Mouse (Mus musculus): ENCODE data around the gene BC052040. TPM values are rescaled to one million over a fixed set of nuclear protein-coding genes. Genes with fewer than 3 reads are reported as not detected.

Gene BC052040
- polyA plus RNA-seq, 1 experiment from 2014 or later = 16.7 TPM

DNA sequence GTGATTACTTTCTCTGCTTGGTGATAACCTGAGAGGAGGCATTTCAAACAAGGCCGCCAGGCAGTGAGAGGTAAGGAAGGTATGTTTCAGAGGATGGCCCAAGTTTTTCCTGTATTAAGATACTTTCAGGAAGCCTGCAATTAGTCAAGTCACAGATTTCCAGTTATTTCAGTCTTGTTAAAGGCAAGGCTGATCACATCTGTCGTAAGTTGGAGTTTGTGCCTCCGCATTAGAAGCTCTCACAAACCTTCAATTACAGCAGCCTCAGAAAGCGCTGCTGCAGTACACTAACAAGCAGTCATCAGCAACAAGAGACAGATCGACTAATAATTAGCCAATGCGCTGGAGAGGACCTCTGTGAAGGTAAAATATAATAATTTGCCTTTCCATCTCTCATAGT lies 112.9 kb downstream of the BC052040 start:
- Histone ChIP-seq H3K4me2 (no peak overlapping the region), H3K27ac (ENCODE audit: low read depth, low read length) (no peak overlapping the region), H3K4me3 (ENCODE audit: low read depth, low read length) (no peak overlapping the region), H3K9ac (ENCODE audit: low read depth, low read length) (no peak overlapping the region), H3K36me3 (ENCODE audit: control insufficient read depth, insufficient read depth, low read length) (no peaks in the 10 kb centered on the region), H3K4me1 (ENCODE audit: control insufficient read depth, insufficient read depth, low read length) (no peaks in the 10 kb centered on the region), H3K9me3 (replicated peaks; ENCODE audit: control insufficient read depth, low read length) (no peaks in the 10 kb centered on the region), H3K27me3 (ENCODE audit: control insufficient read depth, insufficient read depth, low read length) (no peaks in the 10 kb centered on the region)
- WGBS (ENCODE audit: insufficient replicate concordance) = 82% methylated on average over 6 of the region's 6 CpGs
- no peak for ATAC-seq (replicated peaks; ENCODE audit: insufficient number of reproducible peaks, low FRiP score, low TSS enrichment)

GRCm38 (mm10) chr2:115699032-115699431 lies 117.5 kb downstream of the BC052040 start:
- ATAC-seq (replicated peaks; ENCODE audit: insufficient number of reproducible peaks, low FRiP score, low TSS enrichment) = no peak
- no peak overlapping the region for H3K9ac ChIP-seq (ENCODE audit: low read depth, low read length)
- H3K27ac ChIP-seq (ENCODE audit: low read depth, low read length) = no peak overlapping the region
- 83% methylated on average over 5 of the region's 5 CpGs for WGBS (ENCODE audit: insufficient replicate concordance)
- no peaks in the 10 kb centered on the region for H3K4me1 ChIP-seq (ENCODE audit: control insufficient read depth, insufficient read depth, low read length)
- H3K9me3 ChIP-seq (replicated peaks; ENCODE audit: control insufficient read depth, low read length) = no peaks in the 10 kb centered on the region
- H3K4me2 ChIP-seq = no peak overlapping the region
- no peaks in the 10 kb centered on the region for H3K36me3 ChIP-seq (ENCODE audit: control insufficient read depth, insufficient read depth, low read length)
- H3K27me3 ChIP-seq (ENCODE audit: control insufficient read depth, insufficient read depth, low read length) = no peaks in the 10 kb centered on the region
- no peak overlapping the region for H3K4me3 ChIP-seq (ENCODE audit: low read depth, low read length)

DNA sequence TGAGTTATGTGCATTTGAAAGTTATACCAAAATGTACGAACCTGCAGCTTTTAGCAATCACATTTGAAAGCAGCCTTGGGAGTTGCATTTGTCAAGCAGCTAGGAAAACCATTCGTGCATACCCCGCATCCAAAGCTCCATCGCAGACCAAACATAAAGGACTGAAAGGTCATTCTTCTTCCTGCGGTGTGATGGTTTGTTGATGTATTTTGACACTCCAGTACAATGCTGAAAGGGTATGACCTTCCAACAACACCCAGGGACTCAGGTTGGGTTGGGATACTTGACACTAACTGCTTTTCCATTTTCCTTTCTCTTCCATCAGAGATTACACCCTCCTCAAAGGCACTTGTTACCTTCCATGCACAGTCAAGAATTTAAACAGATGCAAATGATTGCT lies 121.1 kb downstream of the BC052040 start:
- H3K9ac ChIP-seq (ENCODE audit: low read depth, low read length) = no peak overlapping the region
- no peaks in the 10 kb centered on the region for H3K27me3 ChIP-seq (ENCODE audit: control insufficient read depth, insufficient read depth, low read length)
- H3K4me3 ChIP-seq (ENCODE audit: low read depth, low read length) = no peak overlapping the region
- H3K9me3 ChIP-seq (replicated peaks; ENCODE audit: control insufficient read depth, low read length) = no peaks in the 10 kb centered on the region
- H3K36me3 ChIP-seq (ENCODE audit: control insufficient read depth, insufficient read depth, low read length) = no peaks in the 10 kb centered on the region
- no peaks in the 10 kb centered on the region for H3K4me1 ChIP-seq (ENCODE audit: control insufficient read depth, insufficient read depth, low read length)
- no peak overlapping the region for H3K4me2 ChIP-seq
- no peak for ATAC-seq (replicated peaks; ENCODE audit: insufficient number of reproducible peaks, low FRiP score, low TSS enrichment)
- no peak overlapping the region for H3K27ac ChIP-seq (ENCODE audit: low read depth, low read length)
- 74% methylated on average over 5 of the region's 5 CpGs for WGBS (ENCODE audit: insufficient replicate concordance)

DNA sequence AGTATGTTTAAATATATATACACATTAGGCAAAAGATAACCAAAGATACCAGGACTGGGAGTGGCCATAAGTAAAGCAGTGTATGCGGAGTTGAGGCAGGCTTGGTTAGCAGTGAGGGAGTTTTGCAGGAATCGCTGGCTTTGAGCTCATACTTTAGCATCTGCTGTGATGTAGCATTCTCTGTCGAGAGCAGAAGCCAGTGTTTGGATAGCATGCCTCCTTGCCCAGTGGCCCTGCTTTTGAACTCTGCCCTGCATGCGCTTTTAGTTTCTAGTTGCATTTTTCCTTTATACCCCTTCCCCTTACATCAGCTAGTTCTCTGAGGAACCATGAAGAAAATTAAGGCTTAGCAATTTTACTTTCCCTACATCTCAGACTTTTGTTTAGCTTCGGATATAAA lies 136.0 kb downstream of the BC052040 start:
- H3K4me1 ChIP-seq (ENCODE audit: control insufficient read depth, insufficient read depth, low read length) = no peaks in the 10 kb centered on the region
- H3K9me3 ChIP-seq (replicated peaks; ENCODE audit: control insufficient read depth, low read length) = 0 out of 2 replicates have a peak, but pooled peaks cover 4% of the 10 kb centered on the region
- ATAC-seq (replicated peaks; ENCODE audit: insufficient number of reproducible peaks, low FRiP score, low TSS enrichment) = no peak
- no peak overlapping the region for H3K27ac ChIP-seq (ENCODE audit: low read depth, low read length)
- no peaks in the 10 kb centered on the region for H3K27me3 ChIP-seq (ENCODE audit: control insufficient read depth, insufficient read depth, low read length)
- H3K4me3 ChIP-seq (ENCODE audit: low read depth, low read length) = no peak overlapping the region
- no peak overlapping the region for H3K4me2 ChIP-seq
- WGBS (ENCODE audit: insufficient replicate concordance) = 79% methylated on average over 5 of the region's 5 CpGs
- no peak overlapping the region for H3K9ac ChIP-seq (ENCODE audit: low read depth, low read length)
- H3K36me3 ChIP-seq (ENCODE audit: control insufficient read depth, insufficient read depth, low read length) = peaks cover 2% of the 10 kb centered on the region; the same call in 1 of the 2 replicates

- Histone ChIP-seq H3K36me3 (ENCODE audit: control insufficient read depth, insufficient read depth, low read length) (peaks cover 2% of the 10 kb centered on the region; the same call in 1 of the 2 replicates), H3K4me3 (ENCODE audit: low read depth, low read length) (no peak overlapping the region), H3K9ac (ENCODE audit: low read depth, low read length) (no peak overlapping the region), H3K27me3 (ENCODE audit: control insufficient read depth, insufficient read depth, low read length) (no peaks in the 10 kb centered on the region), H3K27ac (ENCODE audit: low read depth, low read length) (no peak overlapping the region), H3K4me2 (no peak overlapping the region), H3K9me3 (replicated peaks; ENCODE audit: control insufficient read depth, low read length) (0 out of 2 replicates have a peak, but pooled peaks cover 4% of the 10 kb centered on the region), H3K4me1 (ENCODE audit: control insufficient read depth, insufficient read depth, low read length) (no peaks in the 10 kb centered on the region)
- 83% methylated on average over 3 of the region's 3 CpGs for WGBS (ENCODE audit: insufficient replicate concordance)
- no peak for ATAC-seq (replicated peaks; ENCODE audit: insufficient number of reproducible peaks, low FRiP score, low TSS enrichment)
Observed at GRCm38 (mm10) chr2:115717980-115718379, 136.5 kb downstream of the BC052040 start.

DNA sequence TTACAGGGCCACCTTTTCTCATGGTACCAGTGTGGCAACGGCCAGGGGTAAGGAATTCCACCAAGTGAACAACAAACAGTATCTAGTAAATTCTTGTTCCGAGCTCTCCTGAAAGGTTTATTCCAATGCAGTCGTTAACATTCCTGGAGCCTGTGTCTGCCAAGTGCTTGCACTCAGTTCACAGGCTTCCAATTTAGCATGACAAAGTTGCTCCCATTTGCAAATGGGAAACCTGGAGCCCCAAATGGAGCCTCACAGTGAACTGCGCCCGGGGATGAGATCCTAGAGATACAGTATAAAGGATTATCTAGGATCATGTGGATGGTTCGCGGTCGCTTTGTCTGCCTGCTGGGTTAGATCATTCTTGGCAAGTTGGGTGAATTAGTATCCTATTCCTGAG lies 141.9 kb downstream of the BC052040 start:
- no peak overlapping the region for H3K27ac ChIP-seq (ENCODE audit: low read depth, low read length)

GRCm38 (mm10) chr2:115724216-115724615 lies 142.7 kb downstream of the BC052040 start:
- Histone ChIP-seq H3K9ac (ENCODE audit: low read depth, low read length) (no peak overlapping the region), H3K4me3 (ENCODE audit: low read depth, low read length) (no peak overlapping the region), H3K4me2 (no peak overlapping the region), H3K36me3 (ENCODE audit: control insufficient read depth, insufficient read depth, low read length) (peaks cover 4% of the 10 kb centered on the region; the same call in 1 of the 2 replicates), H3K27ac (ENCODE audit: low read depth, low read length) (no peak overlapping the region), H3K27me3 (ENCODE audit: control insufficient read depth, insufficient read depth, low read length) (no peaks in the 10 kb centered on the region), H3K9me3 (replicated peaks; ENCODE audit: control insufficient read depth, low read length) (0 out of 2 replicates have a peak, but pooled peaks cover 4% of the 10 kb centered on the region), H3K4me1 (ENCODE audit: control insufficient read depth, insufficient read depth, low read length) (0 out of 2 replicates have a peak, but pooled peaks cover 2% of the 10 kb centered on the region)
- 66% methylated on average over 6 of the region's 6 CpGs for WGBS (ENCODE audit: insufficient replicate concordance)
- no peak for ATAC-seq (replicated peaks; ENCODE audit: insufficient number of reproducible peaks, low FRiP score, low TSS enrichment)

More for the DNA sequence above, 141.9 kb downstream of the BC052040 start:
- H3K9ac ChIP-seq (ENCODE audit: low read depth, low read length) = no peak overlapping the region
- no peaks in the 10 kb centered on the region for H3K27me3 ChIP-seq (ENCODE audit: control insufficient read depth, insufficient read depth, low read length)
- H3K9me3 ChIP-seq (replicated peaks; ENCODE audit: control insufficient read depth, low read length) = 0 out of 2 replicates have a peak, but pooled peaks cover 4% of the 10 kb centered on the region
- H3K4me1 ChIP-seq (ENCODE audit: control insufficient read depth, insufficient read depth, low read length) = 0 out of 2 replicates have a peak, but pooled peaks cover 2% of the 10 kb centered on the region
- peaks cover 4% of the 10 kb centered on the region; the same call in 1 of the 2 replicates for H3K36me3 ChIP-seq (ENCODE audit: control insufficient read depth, insufficient read depth, low read length)
- H3K4me2 ChIP-seq = no peak overlapping the region
- no peak for ATAC-seq (replicated peaks; ENCODE audit: insufficient number of reproducible peaks, low FRiP score, low TSS enrichment)
- 35% methylated on average over 8 of the region's 8 CpGs for WGBS (ENCODE audit: insufficient replicate concordance)
- H3K4me3 ChIP-seq (ENCODE audit: low read depth, low read length) = no peak overlapping the region

DNA sequence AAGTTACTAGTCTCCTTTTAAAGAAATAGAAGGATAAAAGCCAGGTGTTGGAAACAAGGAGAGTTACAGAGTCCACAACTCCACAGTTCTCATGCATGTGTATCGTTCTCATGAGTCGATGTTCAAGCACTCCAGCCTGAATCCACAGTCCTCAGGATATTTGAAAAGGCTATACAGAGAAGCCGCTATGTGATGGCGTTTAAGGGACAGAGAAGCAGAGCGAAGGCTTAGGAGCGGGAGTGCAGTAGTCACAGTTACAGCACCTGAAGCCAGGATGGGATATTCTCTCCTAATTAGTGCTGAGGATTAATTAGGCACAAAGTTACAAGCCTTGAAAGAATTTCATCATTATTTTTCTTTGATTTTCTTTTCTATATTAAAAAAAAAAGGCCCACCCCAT lies 143.2 kb downstream of the BC052040 start:
- ATAC-seq (replicated peaks; ENCODE audit: insufficient number of reproducible peaks, low FRiP score, low TSS enrichment) = no peak
- no peak overlapping the region for H3K4me2 ChIP-seq
- WGBS (ENCODE audit: insufficient replicate concordance) = 91% methylated on average over 6 of the region's 6 CpGs
- no peak overlapping the region for H3K27ac ChIP-seq (ENCODE audit: low read depth, low read length)
- 0 out of 2 replicates have a peak, but pooled peaks cover 2% of the 10 kb centered on the region for H3K4me1 ChIP-seq (ENCODE audit: control insufficient read depth, insufficient read depth, low read length)
- H3K27me3 ChIP-seq (ENCODE audit: control insufficient read depth, insufficient read depth, low read length) = no peaks in the 10 kb centered on the region
- H3K36me3 ChIP-seq (ENCODE audit: control insufficient read depth, insufficient read depth, low read length) = peaks cover 4% of the 10 kb centered on the region; the same call in 1 of the 2 replicates
- H3K9me3 ChIP-seq (replicated peaks; ENCODE audit: control insufficient read depth, low read length) = 0 out of 2 replicates have a peak, but pooled peaks cover 4% of the 10 kb centered on the region
- H3K4me3 ChIP-seq (ENCODE audit: low read depth, low read length) = no peak overlapping the region
- no peak overlapping the region for H3K9ac ChIP-seq (ENCODE audit: low read depth, low read length)

GRCm38 (mm10) chr2:115725503-115725902 lies 144.0 kb downstream of the BC052040 start:
- ATAC-seq (replicated peaks; ENCODE audit: insufficient number of reproducible peaks, low FRiP score, low TSS enrichment) = no peak
- H3K36me3 ChIP-seq (ENCODE audit: control insufficient read depth, insufficient read depth, low read length) = peaks cover 2% of the 10 kb centered on the region; the same call in 1 of the 2 replicates
- no peaks in the 10 kb centered on the region for H3K27me3 ChIP-seq (ENCODE audit: control insufficient read depth, insufficient read depth, low read length)
- no peak overlapping the region for H3K4me3 ChIP-seq (ENCODE audit: low read depth, low read length)
- peaks cover 4% of the 10 kb centered on the region; the same call in 1 of the 2 replicates for H3K4me1 ChIP-seq (ENCODE audit: control insufficient read depth, insufficient read depth, low read length)
- 87% methylated on average over 6 of the region's 6 CpGs for WGBS (ENCODE audit: insufficient replicate concordance)
- 0 out of 2 replicates have a peak, but pooled peaks cover 1% of the 10 kb centered on the region for H3K9me3 ChIP-seq (replicated peaks; ENCODE audit: control insufficient read depth, low read length)
- no peak overlapping the region for H3K4me2 ChIP-seq
- no peak overlapping the region for H3K27ac ChIP-seq (ENCODE audit: low read depth, low read length)
- no peak overlapping the region for H3K9ac ChIP-seq (ENCODE audit: low read depth, low read length)
